Mouse (Mus musculus) liver, adult (tissue): Measurements from ENCODE around the gene Ldb3.

Experiments used
- GATA4 ChIP-seq: IDR thresholded peaks from 2 replicates; pipeline ENCODE4 v1.6.1; 2014; ENCODE audit warnings: mild to moderate bottlenecking, low read length; ENCODE audit not compliant: insufficient replicate concordance

Gene Ldb3

DNA sequence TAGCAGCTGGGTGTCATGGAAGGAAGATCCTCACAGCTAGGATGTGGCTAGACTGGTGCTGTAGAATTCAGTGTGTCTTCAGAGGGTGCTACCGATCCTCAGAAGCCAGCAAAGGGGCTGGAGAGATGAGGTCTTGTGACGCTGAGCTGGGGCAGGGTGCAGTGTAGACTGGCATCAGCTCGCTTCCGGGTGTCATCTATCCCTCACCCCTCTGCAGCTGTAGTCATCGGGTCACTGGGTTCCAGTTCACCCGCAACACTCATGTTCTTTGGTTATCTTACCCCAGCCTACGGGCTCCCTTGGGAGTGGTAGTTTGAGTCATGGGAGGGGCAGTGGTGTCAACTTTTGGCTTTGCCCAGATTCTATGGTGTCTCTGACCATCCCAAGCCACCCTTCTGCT, 13.4 kb upstream of the Ldb3 start:
- TF ChIP-seq GATA4: no peak

- TF ChIP-seq GATA4: no peak
These were observed 11.5 kb upstream of the Ldb3 start, which contains the start of gene Opn4 for GRCm38 (mm10) chr14:34599941-34600340. Opn4 (minus strand) TSS chr14:34600142.

DNA sequence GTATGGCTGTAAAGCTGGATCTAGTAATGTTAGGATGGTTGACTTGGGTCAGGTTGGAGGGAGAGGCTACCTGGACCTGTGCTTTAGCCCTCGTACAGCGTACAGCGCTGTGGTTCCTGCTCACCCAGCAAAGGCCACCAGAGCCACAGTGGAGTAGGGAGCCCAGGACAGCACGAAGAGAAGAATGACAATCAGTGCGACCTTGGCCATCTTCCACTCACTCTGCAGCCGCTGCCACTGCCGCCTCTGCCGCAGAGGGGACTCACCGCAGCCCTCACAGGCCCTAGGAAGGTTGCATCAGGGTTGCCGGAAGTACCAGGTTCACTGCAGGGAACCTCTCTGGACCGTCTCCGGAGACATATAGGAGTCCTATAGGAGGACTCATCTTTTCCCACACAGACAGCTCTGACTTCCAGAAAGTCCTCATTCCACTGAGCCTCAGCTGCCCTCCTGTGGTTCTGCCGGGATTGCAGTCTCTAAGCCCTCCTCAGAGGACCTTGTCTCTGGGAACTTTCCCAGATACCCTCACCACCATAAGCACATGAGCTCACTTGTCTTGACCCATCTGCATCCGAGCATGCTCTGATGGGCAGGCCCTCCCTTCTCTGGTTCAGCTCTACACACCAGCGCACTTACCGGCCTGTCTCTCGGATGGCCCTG, 7.2 kb upstream of the Ldb3 start:
- no peak for TF ChIP-seq GATA4

- no peak for TF ChIP-seq GATA4
These were observed 3.5 kb upstream of the Ldb3 start for GRCm38 (mm10) chr14:34591741-34592535.

DNA sequence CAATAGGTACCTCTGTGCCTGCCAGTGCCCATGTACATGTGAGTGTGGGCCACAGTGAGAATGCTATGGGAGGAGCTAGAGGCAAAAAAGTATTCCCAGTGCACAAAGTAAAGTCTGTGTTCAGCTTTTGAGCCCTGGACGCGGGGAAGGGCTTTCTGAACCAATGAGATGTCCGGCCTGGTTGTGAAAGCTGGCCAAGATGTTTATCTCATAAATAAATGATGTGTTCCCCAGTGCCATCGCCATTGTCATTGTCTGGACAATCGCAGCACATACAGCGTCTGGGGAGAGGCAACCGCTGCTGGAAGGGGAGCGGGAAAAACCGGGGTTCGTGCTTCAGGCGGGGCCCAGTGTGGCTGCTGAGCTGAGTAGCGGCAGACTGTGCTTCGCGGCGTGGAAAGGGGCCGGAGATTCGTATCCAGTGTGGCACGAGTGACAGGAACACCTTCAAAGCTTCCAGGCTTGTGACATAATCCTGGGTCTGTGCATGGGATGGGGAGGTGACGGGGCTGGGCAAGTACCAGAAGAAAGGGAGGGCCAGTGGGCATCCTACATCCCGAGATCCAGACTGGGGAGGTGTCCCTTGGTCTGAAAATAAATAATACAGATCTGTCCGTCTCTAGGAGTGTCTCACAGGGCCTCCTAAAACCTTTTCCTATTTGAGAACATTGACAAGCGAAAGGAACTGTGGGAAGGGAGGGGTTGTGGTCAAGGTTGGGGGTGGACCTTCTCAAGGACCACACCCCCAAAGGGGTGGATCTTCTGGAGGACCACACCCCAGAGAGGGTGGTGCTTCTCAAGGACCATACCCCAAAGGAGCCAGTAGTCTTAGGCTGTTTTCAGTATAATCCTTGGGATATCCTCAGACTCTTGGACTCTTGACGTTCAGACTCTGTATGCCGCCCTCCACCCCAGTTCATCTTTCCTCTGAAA, 2.5 kb upstream of the Ldb3 start:
- TF ChIP-seq GATA4: no peak

DNA sequence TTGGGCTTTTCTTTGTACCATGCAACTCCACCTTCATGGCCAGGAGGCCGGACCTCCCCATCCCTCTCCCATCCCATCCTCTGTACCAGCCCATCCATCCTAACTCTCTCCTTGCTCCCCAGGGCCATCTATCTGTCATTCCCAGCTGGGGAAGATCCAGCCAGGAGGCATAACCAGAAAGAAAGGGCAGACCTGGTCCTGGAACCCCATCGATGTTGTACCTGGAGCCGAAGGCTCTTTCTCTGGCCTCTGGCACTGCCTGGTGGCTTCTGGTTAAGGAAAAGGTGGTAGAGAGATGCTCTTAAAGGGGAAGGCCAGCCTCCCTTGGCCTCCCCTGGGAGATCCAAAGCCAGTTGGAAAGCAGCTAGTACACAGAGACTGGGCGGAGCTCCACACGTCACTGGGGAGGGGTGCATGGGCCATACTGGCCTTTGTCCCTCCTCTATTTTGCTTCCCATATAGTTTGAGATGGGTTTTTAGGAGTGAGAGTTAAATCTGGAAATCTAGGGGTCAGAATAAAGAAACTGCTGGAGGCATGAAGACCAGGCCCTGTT, 1.6 kb upstream of the Ldb3 start:
- no peak for TF ChIP-seq GATA4

- TF ChIP-seq GATA4: no peak
These were observed 767 bp upstream of the Ldb3 start for GRCm38 (mm10) chr14:34589185-34589713.

DNA sequence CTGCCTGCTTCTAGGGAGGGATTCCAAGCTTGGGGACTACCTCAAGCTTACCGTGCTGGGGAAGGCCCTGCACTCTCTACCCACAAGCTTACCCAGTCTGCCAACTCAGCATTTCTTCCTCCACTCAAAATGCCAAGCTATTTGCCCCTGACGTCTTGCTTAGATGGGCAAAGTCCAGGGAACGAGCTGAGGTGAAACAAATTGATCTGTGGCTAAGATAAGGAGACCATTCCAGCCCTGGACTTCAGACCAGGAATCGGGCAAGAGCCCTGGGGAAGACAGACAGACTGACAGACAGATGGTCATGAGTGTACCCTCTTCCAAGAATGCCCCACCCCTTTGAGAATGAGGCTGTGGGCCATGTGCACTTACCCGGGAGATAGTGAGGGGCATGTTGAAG, 477 bp downstream of the Ldb3 start:
- peak; percentile 94 for TF ChIP-seq GATA4

DNA sequence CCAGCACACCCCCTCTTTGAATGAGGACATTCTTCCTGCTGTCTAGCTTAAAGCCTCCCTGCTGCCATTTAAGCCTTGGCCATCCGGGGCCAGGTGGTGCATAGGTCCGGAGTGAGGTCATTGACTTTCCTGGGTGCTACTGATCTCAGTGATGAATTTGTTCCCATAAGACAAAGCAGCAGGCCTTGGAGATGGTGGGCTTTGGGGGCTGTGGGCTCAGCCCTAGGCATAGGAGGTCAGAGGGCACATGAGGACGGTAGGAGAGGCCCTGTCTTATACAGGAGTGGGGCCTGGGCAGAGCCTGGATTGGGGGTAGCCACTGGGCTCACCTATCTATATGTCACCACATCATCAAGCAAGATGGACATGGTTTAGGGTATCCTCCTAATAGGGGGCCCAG, 1.6 kb downstream of the Ldb3 start:
- TF ChIP-seq GATA4: no peak

GRCm38 (mm10) chr14:34585358-34586105, 3.0 kb downstream of the Ldb3 start:
- no peak for TF ChIP-seq GATA4

DNA sequence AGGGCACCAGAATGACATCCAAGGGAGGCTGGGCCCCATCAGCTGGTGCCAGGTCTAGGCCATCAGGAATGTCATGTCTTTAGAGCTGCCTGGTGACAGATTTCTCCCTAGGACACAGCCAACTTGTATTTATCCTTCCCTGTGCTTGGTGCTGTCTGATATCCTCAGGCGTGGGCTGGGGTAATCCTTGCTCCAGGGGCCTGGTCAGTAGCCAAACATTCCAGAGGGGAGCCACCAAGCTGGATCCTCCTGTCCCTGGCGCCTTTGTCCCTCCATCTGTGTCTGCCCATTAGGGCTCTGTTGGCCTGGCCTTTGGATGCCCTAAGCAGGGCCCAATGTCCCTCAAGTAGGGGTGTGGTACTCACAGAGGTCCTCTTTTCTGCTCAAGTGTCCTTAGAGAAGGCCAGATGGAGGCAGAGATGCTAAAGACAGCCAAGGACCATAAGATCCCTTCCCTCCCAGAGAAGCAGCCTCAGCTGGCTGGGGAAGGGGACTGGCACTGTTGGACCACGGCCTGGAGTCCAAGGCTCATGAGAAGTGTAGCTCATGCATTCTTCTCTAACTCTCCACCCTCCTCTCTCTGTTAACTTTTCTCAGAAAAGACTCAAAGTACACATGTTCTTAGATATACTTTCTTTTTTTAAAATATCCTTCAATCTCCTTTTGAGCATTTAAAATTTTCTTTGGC, 5.6 kb downstream of the Ldb3 start:
- no peak for TF ChIP-seq GATA4

GRCm38 (mm10) chr14:34576858-34577257, 11.6 kb downstream of the Ldb3 start:
- TF ChIP-seq GATA4: no peak

DNA sequence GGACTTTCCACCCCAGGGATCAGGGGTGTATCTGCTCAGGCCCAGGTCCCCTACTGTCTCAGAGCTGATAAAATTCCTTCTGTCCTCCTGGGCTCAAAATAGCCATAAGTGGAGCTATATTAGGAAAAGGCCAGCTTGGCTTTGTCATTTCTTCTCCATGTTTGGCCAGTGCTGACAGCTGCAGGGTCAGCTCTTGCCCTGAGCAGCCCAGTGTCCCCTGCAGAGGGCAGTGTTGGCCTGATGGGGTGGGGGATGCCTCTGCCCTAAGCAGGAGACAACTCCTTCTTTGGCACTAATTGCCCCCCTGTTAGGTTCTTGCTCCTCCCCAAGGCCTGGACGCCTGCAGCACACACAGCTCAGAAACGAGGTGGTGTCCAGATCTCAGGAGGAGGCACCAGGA, 14.4 kb downstream of the Ldb3 start:
- no peak for TF ChIP-seq GATA4
